Mouse (Mus musculus): ENCODE measurements around the gene Cd59a. TPM values are rescaled to one million over a fixed set of nuclear protein-coding genes. Genes with fewer than 3 reads are reported as not detected.
A peak's percentile ranks its signal among the peaks of the same experiment; 100 is the strongest.

Gene Cd59a
- polyA plus RNA-seq, 1 experiment: 4.5 TPM

- no peak overlapping the region for H3K27ac ChIP-seq (ENCODE audit: control insufficient read depth, insufficient read depth, low read length)
- WGBS: 93% methylated on average over 13 of the region's 13 CpGs
- TF ChIP-seq POLR2A (IDR thresholded peaks at IDR 0.05; ENCODE audit: control insufficient read depth, extremely low read depth, insufficient read depth, low read length, poor library complexity) (no peak), CTCF (IDR thresholded peaks at IDR 0.05; ENCODE audit: borderline replicate concordance, control insufficient read depth, extremely low read depth, insufficient read depth, low read length, poor library complexity) (no peak)
- peaks cover 3% of the 10 kb centered on the region; the same call in 1 of the 2 replicates for H3K27me3 ChIP-seq (ENCODE audit: control insufficient read depth, insufficient read depth, low read length)
- DNase-seq: no peak
- no peak overlapping the region for H3K4me3 ChIP-seq (ENCODE audit: control insufficient read depth, insufficient read depth, low read length)
- H3K36me3 ChIP-seq (ENCODE audit: control insufficient read depth, insufficient read depth, low read length): no peaks in the 10 kb centered on the region
- no peaks in the 10 kb centered on the region for H3K4me1 ChIP-seq (replicated peaks; ENCODE audit: control insufficient read depth, insufficient read depth, low read length)
These were observed 33.4 kb downstream of the Cd59a start for GRCm38 (mm10) chr2:104128803-104129531.

GRCm38 (mm10) chr2:104130165-104130564, 34.6 kb downstream of the Cd59a start:
- peaks cover 3% of the 10 kb centered on the region; the same call in 1 of the 2 replicates for H3K27me3 ChIP-seq (ENCODE audit: control insufficient read depth, insufficient read depth, low read length)
- no peak overlapping the region for H3K4me3 ChIP-seq (ENCODE audit: control insufficient read depth, insufficient read depth, low read length)
- H3K4me1 ChIP-seq (replicated peaks; ENCODE audit: control insufficient read depth, insufficient read depth, low read length): no peaks in the 10 kb centered on the region
- H3K27ac ChIP-seq (ENCODE audit: control insufficient read depth, insufficient read depth, low read length): no peak overlapping the region
- WGBS: 87% methylated on average over 6 of the region's 6 CpGs
- no peak for TF ChIP-seq CTCF (IDR thresholded peaks at IDR 0.05; ENCODE audit: borderline replicate concordance, control insufficient read depth, extremely low read depth, insufficient read depth, low read length, poor library complexity)
- TF ChIP-seq POLR2A (IDR thresholded peaks at IDR 0.05; ENCODE audit: control insufficient read depth, extremely low read depth, insufficient read depth, low read length, poor library complexity): no peak
- no peak for DNase-seq
- no peaks in the 10 kb centered on the region for H3K36me3 ChIP-seq (ENCODE audit: control insufficient read depth, insufficient read depth, low read length)

GRCm38 (mm10) chr2:104130969-104131368, 35.4 kb downstream of the Cd59a start:
- H3K27ac ChIP-seq (ENCODE audit: control insufficient read depth, insufficient read depth, low read length): no peak overlapping the region
- H3K36me3 ChIP-seq (ENCODE audit: control insufficient read depth, insufficient read depth, low read length): no peaks in the 10 kb centered on the region
- peak; percentile 63 for DNase-seq
- H3K27me3 ChIP-seq (ENCODE audit: control insufficient read depth, insufficient read depth, low read length): no peaks in the 10 kb centered on the region; the same call in 1 of the 2 replicates
- no peak overlapping the region for H3K4me3 ChIP-seq (ENCODE audit: control insufficient read depth, insufficient read depth, low read length)
- H3K4me1 ChIP-seq (replicated peaks; ENCODE audit: control insufficient read depth, insufficient read depth, low read length): no peaks in the 10 kb centered on the region
- 64% methylated on average over 3 of the region's 3 CpGs for WGBS
- TF ChIP-seq CTCF (IDR thresholded peaks at IDR 0.05; ENCODE audit: borderline replicate concordance, control insufficient read depth, extremely low read depth, insufficient read depth, low read length, poor library complexity) (peak; percentile 65; the same call in 1 of the 2 replicates), POLR2A (IDR thresholded peaks at IDR 0.05; ENCODE audit: control insufficient read depth, extremely low read depth, insufficient read depth, low read length, poor library complexity) (no peak)

- 58% methylated on average over 7 of the region's 7 CpGs for WGBS
- Histone ChIP-seq H3K36me3 (ENCODE audit: control insufficient read depth, insufficient read depth, low read length) (no peaks in the 10 kb centered on the region), H3K27ac (ENCODE audit: control insufficient read depth, insufficient read depth, low read length) (no peak overlapping the region), H3K27me3 (ENCODE audit: control insufficient read depth, insufficient read depth, low read length) (no peaks in the 10 kb centered on the region; the same call in 1 of the 2 replicates), H3K4me3 (ENCODE audit: control insufficient read depth, insufficient read depth, low read length) (no peak overlapping the region), H3K4me1 (replicated peaks; ENCODE audit: control insufficient read depth, insufficient read depth, low read length) (no peaks in the 10 kb centered on the region)
- DNase-seq: no peak
- no peak for TF ChIP-seq POLR2A (IDR thresholded peaks at IDR 0.05; ENCODE audit: control insufficient read depth, extremely low read depth, insufficient read depth, low read length, poor library complexity)
- no peak for TF ChIP-seq CTCF (IDR thresholded peaks at IDR 0.05; ENCODE audit: borderline replicate concordance, control insufficient read depth, extremely low read depth, insufficient read depth, low read length, poor library complexity)
These were observed 36.8 kb downstream of the Cd59a start for GRCm38 (mm10) chr2:104132266-104132859.

GRCm38 (mm10) chr2:104133042-104133810, 37.6 kb downstream of the Cd59a start:
- no peak for DNase-seq
- 49% methylated on average over 12 of the region's 12 CpGs for WGBS
- no peaks in the 10 kb centered on the region for H3K36me3 ChIP-seq (ENCODE audit: control insufficient read depth, insufficient read depth, low read length)
- no peaks in the 10 kb centered on the region for H3K27me3 ChIP-seq (ENCODE audit: control insufficient read depth, insufficient read depth, low read length)
- no peak overlapping the region for H3K27ac ChIP-seq (ENCODE audit: control insufficient read depth, insufficient read depth, low read length)
- no peaks in the 10 kb centered on the region for H3K4me1 ChIP-seq (replicated peaks; ENCODE audit: control insufficient read depth, insufficient read depth, low read length)
- no peak for TF ChIP-seq CTCF (IDR thresholded peaks at IDR 0.05; ENCODE audit: borderline replicate concordance, control insufficient read depth, extremely low read depth, insufficient read depth, low read length, poor library complexity)
- TF ChIP-seq POLR2A (IDR thresholded peaks at IDR 0.05; ENCODE audit: control insufficient read depth, extremely low read depth, insufficient read depth, low read length, poor library complexity): no peak
- no peak overlapping the region for H3K4me3 ChIP-seq (ENCODE audit: control insufficient read depth, insufficient read depth, low read length)

All from thymus, adult 2 months (tissue).